Mouse (Mus musculus) heart, postnatal 0 days (tissue): ENCODE data around the gene Pms1.

ENCODE experiments used
- CTCF ChIP-seq: IDR thresholded peaks from 2 replicates; pipeline ENCODE4 v1.5.1; 2016; ENCODE audit warnings: antibody characterized with exemption, control low read depth, low read depth
- EP300 ChIP-seq: IDR thresholded peaks from 2 replicates; pipeline ENCODE4 v1.6.1; 2016; ENCODE audit warnings: antibody characterized with exemption, low read depth

GRCm38 (mm10) chr1:53324827-53325494 is 28.1 kb upstream of the Pms1 start:
- TF ChIP-seq EP300 (no peak), CTCF (no peak)
